Mouse (Mus musculus): ENCODE data around the gene Strn3.

- TF ChIP-seq POLR2A (IDR thresholded peaks at IDR 0.05; ENCODE audit: low read depth, low read length) (no peak), CTCF (conservative IDR thresholded peaks at IDR 0.05; ENCODE audit: insufficient read depth, insufficient read length, low read depth, low read length) (no peak)
Observed at GRCm38 (mm10) chr12:51693419-51693818, 1.7 kb upstream of the Strn3 start.

Data from kidney, adult 2 months (tissue).